Mouse (Mus musculus): ENCODE data around the gene Gstm4. TPM values are rescaled to one million over a fixed set of nuclear protein-coding genes. Genes with fewer than 3 reads are reported as not detected.

Gstm4 gene
- polyA plus RNA-seq, 1 experiment from 2014 or later: 15.3 TPM

DNA sequence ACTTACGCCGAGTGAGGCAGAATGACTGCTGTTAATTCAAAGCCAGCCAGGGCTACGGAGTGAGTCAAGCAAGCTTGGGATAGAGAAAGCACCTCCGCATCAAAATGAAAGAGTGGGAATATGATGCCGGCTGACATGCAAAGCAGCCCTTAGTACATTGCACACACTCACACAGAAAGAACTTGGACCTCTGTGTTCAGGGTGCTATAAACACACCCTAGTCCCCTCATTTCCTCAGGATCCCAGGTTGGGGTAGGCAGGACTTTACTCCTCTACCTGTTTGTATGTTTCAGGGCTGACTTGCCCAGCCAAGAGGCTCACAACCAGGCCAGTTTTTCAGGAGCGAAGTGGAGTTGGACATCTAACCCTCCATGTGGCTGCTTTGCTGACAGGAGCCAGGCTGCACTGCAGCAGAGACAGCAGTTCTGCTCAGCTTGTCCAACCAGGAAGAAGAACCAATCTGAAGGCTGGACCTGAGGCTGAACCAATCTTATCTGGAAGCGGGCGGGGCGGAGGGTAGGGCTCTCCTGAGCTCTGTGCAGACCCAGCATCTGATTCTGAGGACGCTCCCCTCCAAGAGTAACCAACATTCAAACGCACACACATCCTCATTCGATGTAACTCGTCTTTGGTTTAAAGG, 24.7 kb upstream of the Gstm4 start:
- ATAC-seq (ENCODE audit: insufficient number of reproducible peaks, low FRiP score, low TSS enrichment, low read depth): no peak
- H3K27ac ChIP-seq (replicated peaks): no peak overlapping the region
- H3K4me1 ChIP-seq: peaks cover 6% of the 10 kb centered on the region; the same call in 1 of the 2 replicates
- WGBS: 59% methylated on average over 13 of the region's 13 CpGs
- peaks cover 4% of the 10 kb centered on the region for H3K36me3 ChIP-seq
- H3K4me2 ChIP-seq (replicated peaks): no peak overlapping the region
- H3K4me3 ChIP-seq (replicated peaks): no peak overlapping the region
- no peaks in the 10 kb centered on the region for H3K9me3 ChIP-seq (replicated peaks)
- no peaks in the 10 kb centered on the region for H3K27me3 ChIP-seq
- no peak overlapping the region for H3K9ac ChIP-seq

DNA sequence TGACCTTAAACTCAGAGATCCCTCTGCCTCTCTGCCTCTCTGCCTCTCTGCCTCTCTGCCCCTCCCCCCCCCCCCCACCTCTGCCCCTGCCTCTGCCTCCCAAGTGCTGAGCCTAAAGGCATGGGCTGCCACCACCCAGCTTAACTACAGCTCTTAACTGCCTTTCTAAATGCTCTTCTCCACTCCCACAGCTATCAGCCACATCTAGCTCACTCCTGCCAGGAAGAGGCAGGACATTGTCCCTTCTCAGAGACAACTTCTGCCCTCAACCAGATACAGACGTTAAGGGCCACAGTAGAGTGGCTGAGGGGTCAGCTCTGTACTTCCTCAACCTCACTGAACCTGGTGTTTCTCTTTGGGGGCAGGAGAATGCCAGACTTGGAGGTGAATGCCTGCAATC, 24.1 kb upstream of the Gstm4 start:
- H3K9ac ChIP-seq: no peak overlapping the region
- WGBS: 18% methylated on average over 1 of the region's 1 CpGs
- H3K4me3 ChIP-seq (replicated peaks): no peak overlapping the region

DNA sequence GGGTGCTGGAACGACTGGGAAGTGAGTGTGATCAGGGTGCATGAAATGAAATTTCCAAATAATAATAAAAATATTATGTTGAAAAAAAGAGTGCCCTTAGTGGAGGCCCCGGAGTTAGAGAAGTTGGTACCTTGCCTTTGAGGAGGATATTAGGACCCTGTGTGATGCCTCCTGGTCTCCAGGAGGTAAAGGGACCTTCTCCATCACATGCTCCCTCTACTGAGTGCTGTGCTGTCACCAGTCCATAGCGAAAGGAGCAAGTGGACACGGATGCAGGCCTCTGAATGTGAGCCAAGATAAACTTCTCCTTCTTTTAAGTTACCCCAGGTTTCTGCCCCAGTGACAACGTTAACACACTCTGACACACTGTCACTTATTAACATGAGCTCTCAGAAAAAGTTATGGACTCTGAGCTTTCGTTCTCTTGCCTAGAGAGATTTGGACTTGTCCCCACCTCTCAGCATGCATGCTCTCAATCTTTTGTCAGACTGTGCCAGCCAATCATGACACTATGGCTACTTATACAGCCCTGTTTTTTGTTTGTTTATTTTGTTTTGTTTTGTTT, 22.8 kb upstream of the Gstm4 start:
- Histone ChIP-seq H3K27me3 (no peaks in the 10 kb centered on the region), H3K27ac (replicated peaks) (no peak overlapping the region), H3K36me3 (no peaks in the 10 kb centered on the region), H3K4me3 (replicated peaks) (no peak overlapping the region), H3K4me2 (replicated peaks) (no peak overlapping the region), H3K9me3 (replicated peaks) (no peaks in the 10 kb centered on the region), H3K4me1 (peaks cover 6% of the 10 kb centered on the region; the same call in 1 of the 2 replicates), H3K9ac (no peak overlapping the region)
- no peak for ATAC-seq (ENCODE audit: insufficient number of reproducible peaks, low FRiP score, low TSS enrichment, low read depth)
- 74% methylated on average over 6 of the region's 6 CpGs for WGBS

More for the DNA sequence above, 24.1 kb upstream of the Gstm4 start:
- Histone ChIP-seq H3K27me3 (no peaks in the 10 kb centered on the region), H3K9me3 (replicated peaks) (no peaks in the 10 kb centered on the region), H3K27ac (replicated peaks) (no peak overlapping the region), H3K4me2 (replicated peaks) (no peak overlapping the region), H3K36me3 (no peaks in the 10 kb centered on the region; the same call in none of the 2 replicates), H3K4me1 (peaks cover 6% of the 10 kb centered on the region; the same call in 1 of the 2 replicates)
- no peak for ATAC-seq (ENCODE audit: insufficient number of reproducible peaks, low FRiP score, low TSS enrichment, low read depth)

GRCm38 (mm10) chr3:108065551-108065950, 20.9 kb upstream of the Gstm4 start:
- Histone ChIP-seq H3K4me2 (replicated peaks) (no peak overlapping the region), H3K9me3 (replicated peaks) (no peaks in the 10 kb centered on the region), H3K4me3 (replicated peaks) (no peak overlapping the region), H3K27ac (replicated peaks) (no peak overlapping the region), H3K27me3 (no peaks in the 10 kb centered on the region), H3K4me1 (peaks cover 6% of the 10 kb centered on the region; the same call in 1 of the 2 replicates), H3K36me3 (no peaks in the 10 kb centered on the region), H3K9ac (no peak overlapping the region)
- ATAC-seq (ENCODE audit: insufficient number of reproducible peaks, low FRiP score, low TSS enrichment, low read depth): no peak
- WGBS: 76% methylated on average over 9 of the region's 9 CpGs

- ATAC-seq (ENCODE audit: insufficient number of reproducible peaks, low FRiP score, low TSS enrichment, low read depth): no peak
- no peak overlapping the region for H3K4me3 ChIP-seq (replicated peaks)
- H3K9me3 ChIP-seq (replicated peaks): no peaks in the 10 kb centered on the region
- no peaks in the 10 kb centered on the region for H3K27me3 ChIP-seq
- 69% methylated on average over 4 of the region's 4 CpGs for WGBS
- H3K9ac ChIP-seq: no peak overlapping the region
- peaks cover 5% of the 10 kb centered on the region; the same call in 1 of the 2 replicates for H3K4me1 ChIP-seq
- no peak overlapping the region for H3K4me2 ChIP-seq (replicated peaks)
- no peak overlapping the region for H3K27ac ChIP-seq (replicated peaks)
- H3K36me3 ChIP-seq: no peaks in the 10 kb centered on the region
Observed at GRCm38 (mm10) chr3:108064672-108065071, 20.0 kb upstream of the Gstm4 start.

DNA sequence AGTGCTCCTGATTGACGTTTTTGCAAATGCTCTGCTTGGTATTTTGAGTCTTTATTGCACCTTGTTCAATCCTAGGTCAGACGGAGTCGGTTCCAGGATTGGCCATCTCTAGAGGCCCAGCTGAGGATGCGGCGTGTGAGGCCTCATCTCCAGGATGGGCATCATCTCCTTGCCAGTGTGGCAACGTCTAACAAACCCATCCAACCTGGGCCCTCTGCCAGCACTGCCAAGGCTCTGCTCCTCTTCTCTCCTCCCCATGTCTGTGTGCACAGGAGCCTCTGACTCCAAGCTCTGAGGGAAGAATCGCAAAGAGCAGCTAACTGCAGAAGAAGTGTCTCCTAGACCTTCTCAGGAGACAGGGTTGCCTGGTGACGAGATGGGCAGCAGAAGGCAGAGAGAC, 18.0 kb upstream of the Gstm4 start:
- Histone ChIP-seq H3K4me2 (replicated peaks) (no peak overlapping the region), H3K27me3 (no peaks in the 10 kb centered on the region), H3K27ac (replicated peaks) (no peak overlapping the region), H3K9me3 (replicated peaks) (no peaks in the 10 kb centered on the region), H3K4me1 (no peaks in the 10 kb centered on the region), H3K36me3 (no peaks in the 10 kb centered on the region), H3K9ac (no peak overlapping the region), H3K4me3 (replicated peaks) (no peak overlapping the region)
- WGBS: 77% methylated on average over 8 of the region's 8 CpGs
- ATAC-seq (ENCODE audit: insufficient number of reproducible peaks, low FRiP score, low TSS enrichment, low read depth): no peak

GRCm38 (mm10) chr3:108061420-108061819, 16.7 kb upstream of the Gstm4 start:
- Histone ChIP-seq H3K27ac (replicated peaks) (no peak overlapping the region), H3K4me2 (replicated peaks) (peak overlapping the region; percentile 32; the same call in 1 of the 2 replicates), H3K4me3 (replicated peaks) (no peak overlapping the region), H3K9ac (no peak overlapping the region), H3K4me1 (no peaks in the 10 kb centered on the region), H3K36me3 (no peaks in the 10 kb centered on the region), H3K27me3 (no peaks in the 10 kb centered on the region), H3K9me3 (replicated peaks) (no peaks in the 10 kb centered on the region)
- WGBS: 13% methylated on average over 7 of the region's 7 CpGs
- ATAC-seq (ENCODE audit: insufficient number of reproducible peaks, low FRiP score, low TSS enrichment, low read depth): no peak

DNA sequence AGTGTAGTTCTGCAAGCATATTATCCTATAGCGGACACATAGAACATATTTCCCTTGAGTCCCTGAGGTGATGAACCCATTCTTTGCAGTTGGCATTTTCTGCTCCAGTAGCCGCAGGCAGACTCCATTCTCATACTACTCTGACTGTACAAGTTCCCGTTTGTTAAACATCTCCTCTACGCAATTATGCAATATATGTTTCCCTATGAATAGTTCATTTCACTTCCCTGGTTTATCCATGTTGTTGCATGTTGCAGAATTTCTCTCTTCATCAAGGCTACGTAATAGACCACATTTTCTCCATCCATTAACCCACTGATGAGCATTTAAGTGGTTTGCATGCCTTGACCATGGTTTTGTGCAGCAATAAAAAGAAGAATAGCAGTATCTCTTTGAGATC, 5.8 kb upstream of the Gstm4 start:
- no peak overlapping the region for H3K27ac ChIP-seq (replicated peaks)
- no peaks in the 10 kb centered on the region for H3K9me3 ChIP-seq (replicated peaks)
- no peaks in the 10 kb centered on the region for H3K36me3 ChIP-seq
- no peak overlapping the region for H3K4me2 ChIP-seq (replicated peaks)
- WGBS: 84% methylated on average over 5 of the region's 5 CpGs
- H3K4me3 ChIP-seq (replicated peaks): no peak overlapping the region
- H3K9ac ChIP-seq: no peak overlapping the region
- no peak for ATAC-seq (ENCODE audit: insufficient number of reproducible peaks, low FRiP score, low TSS enrichment, low read depth)
- no peaks in the 10 kb centered on the region for H3K27me3 ChIP-seq
- H3K4me1 ChIP-seq: no peaks in the 10 kb centered on the region

DNA sequence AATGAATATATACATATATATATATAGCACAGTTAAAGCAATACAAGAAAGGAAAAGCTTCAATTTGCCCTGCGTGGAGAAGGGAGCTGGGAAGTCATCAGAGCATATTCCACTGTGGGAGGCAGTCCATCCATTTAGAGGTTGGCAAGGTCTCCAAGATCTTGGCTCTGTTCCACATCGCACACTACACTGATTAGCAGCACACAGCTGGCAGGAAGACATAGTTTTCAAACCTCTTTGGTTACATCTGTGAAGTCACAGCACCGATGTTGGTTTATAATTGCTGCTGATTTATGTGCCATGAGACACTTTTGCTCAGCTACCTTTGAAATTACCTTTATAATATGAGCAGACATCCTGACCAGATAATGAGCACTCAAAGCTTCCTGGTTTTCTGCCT, 3.6 kb upstream of the Gstm4 start:
- H3K9me3 ChIP-seq (replicated peaks): no peaks in the 10 kb centered on the region
- H3K9ac ChIP-seq: no peak overlapping the region
- H3K4me1 ChIP-seq: peaks cover 6% of the 10 kb centered on the region; the same call in 1 of the 2 replicates
- no peak overlapping the region for H3K4me2 ChIP-seq (replicated peaks)
- no peaks in the 10 kb centered on the region for H3K27me3 ChIP-seq
- 55% methylated on average over 3 of the region's 3 CpGs for WGBS
- H3K36me3 ChIP-seq: no peaks in the 10 kb centered on the region
- ATAC-seq (ENCODE audit: insufficient number of reproducible peaks, low FRiP score, low TSS enrichment, low read depth): no peak
- H3K27ac ChIP-seq (replicated peaks): no peak overlapping the region
- H3K4me3 ChIP-seq (replicated peaks): no peak overlapping the region

DNA sequence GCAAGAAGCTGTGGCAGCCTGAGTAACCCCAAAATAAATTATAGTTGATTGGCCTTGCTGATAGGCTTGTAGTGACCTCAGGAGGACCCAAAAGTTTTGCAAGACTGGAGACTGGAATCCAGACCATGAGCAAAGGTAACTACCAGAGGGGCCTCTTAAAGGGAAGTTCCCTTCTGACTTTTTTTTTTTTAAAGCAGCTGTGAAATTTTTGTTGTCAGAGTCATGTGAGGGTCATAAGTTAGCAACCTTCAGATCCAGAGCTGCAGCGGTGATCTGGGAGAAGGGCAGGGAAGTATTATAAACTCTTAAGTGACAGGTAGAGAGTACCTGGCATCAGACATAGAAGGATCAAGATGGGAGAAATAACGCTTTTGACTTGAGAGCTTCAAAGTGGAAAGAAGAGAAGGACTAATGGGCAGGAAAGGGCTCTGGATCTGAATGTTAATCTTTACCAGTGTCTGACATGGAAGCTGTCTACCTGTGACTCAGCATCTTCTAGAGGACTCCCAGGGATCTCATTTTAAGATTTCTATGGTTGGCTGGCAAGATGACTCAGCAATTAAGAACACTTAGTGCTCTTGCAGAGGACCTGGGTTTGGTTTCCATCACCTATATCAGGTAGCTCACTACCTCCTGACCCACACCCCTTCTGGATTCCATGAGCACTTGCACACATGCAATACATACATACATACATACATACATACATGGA, 2.4 kb upstream of the Gstm4 start:
- H3K4me2 ChIP-seq (replicated peaks): no peak overlapping the region
- H3K9me3 ChIP-seq (replicated peaks): no peaks in the 10 kb centered on the region
- ATAC-seq (ENCODE audit: insufficient number of reproducible peaks, low FRiP score, low TSS enrichment, low read depth): no peak
- WGBS: 85% methylated on average over 2 of the region's 2 CpGs
- H3K27me3 ChIP-seq: no peaks in the 10 kb centered on the region
- no peak overlapping the region for H3K27ac ChIP-seq (replicated peaks)
- H3K4me1 ChIP-seq: peaks cover 6% of the 10 kb centered on the region; the same call in 1 of the 2 replicates
- H3K36me3 ChIP-seq: no peaks in the 10 kb centered on the region
- H3K9ac ChIP-seq: no peak overlapping the region
- no peak overlapping the region for H3K4me3 ChIP-seq (replicated peaks)

DNA sequence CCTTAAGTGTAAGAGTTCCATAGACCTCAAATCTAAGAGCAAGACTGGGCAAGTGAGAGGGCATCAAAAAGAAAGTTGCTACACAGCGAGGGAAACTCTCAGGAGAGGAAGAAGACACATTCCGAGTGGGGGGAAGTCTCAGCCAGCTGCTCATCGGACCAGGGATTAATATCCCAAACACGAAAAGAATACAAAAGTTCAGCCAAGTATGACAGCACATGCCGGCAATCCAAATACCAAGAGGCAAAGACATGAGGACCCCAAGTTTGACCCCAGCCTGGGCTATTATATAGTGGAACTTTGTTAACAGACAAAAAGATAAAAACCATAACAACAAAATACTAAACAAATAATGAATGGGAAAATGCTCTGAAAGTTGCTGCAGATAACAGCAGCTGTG, 11.5 kb downstream of the Gstm4 start:
- Histone ChIP-seq H3K4me1 (no peaks in the 10 kb centered on the region), H3K9me3 (replicated peaks) (no peaks in the 10 kb centered on the region), H3K4me3 (replicated peaks) (no peak overlapping the region), H3K36me3 (no peaks in the 10 kb centered on the region), H3K4me2 (replicated peaks) (no peak overlapping the region), H3K9ac (no peak overlapping the region), H3K27me3 (no peaks in the 10 kb centered on the region), H3K27ac (replicated peaks) (no peak overlapping the region)
- 58% methylated on average over 5 of the region's 5 CpGs for WGBS
- ATAC-seq (ENCODE audit: insufficient number of reproducible peaks, low FRiP score, low TSS enrichment, low read depth): no peak

Measured in embryonic facial prominence, embryonic 15.5 days (tissue).